Comparison of ENCODE assay signal across 9 mouse cellular contexts in genomic region chr17:70377020-70377419, GRCm38 (mm10).
DNase-seq lines count a peak whose midpoint lies in the region; ATAC-seq and TF ChIP-seq lines count a peak whose summit lies in the region.
"Had no signal": no experiment of that assay in that cellular context is flagged by ENCODE, and none has a peak within 500 bp of the region (broad histone marks: within the 10 kb centered on the region; RNA-seq: fewer than 3 reads in every experiment).

No protein-coding gene starts in this region.

- no peaks in the 10 kb centered on the region for H3K36me3 ChIP-seq in forebrain, embryonic 12.5 days (replicated peaks)
- H3K36me3 ChIP-seq in forebrain, embryonic 11.5 days (ENCODE audit: control insufficient read depth, insufficient read depth, low read length) = no peaks in the 10 kb centered on the region
- no peaks in the 10 kb centered on the region for H3K36me3 ChIP-seq in limb, embryonic 14.5 days (ENCODE audit: control insufficient read depth, insufficient read depth, low read length)
- no peaks in the 10 kb centered on the region for H3K36me3 ChIP-seq in limb, embryonic 10.5 days
- H3K36me3 ChIP-seq in midbrain, postnatal 0 days (ENCODE audit: insufficient read depth, low read length) = no peaks in the 10 kb centered on the region
- H3K36me3 ChIP-seq: embryonic facial prominence, embryonic 15.5 days had no signal

- 71% methylated on average over 4 of the region's 4 CpGs for WGBS in forebrain, embryonic 12.5 days
- 76% methylated on average over 4 of the region's 4 CpGs for WGBS in forebrain, embryonic 11.5 days
- 67% methylated on average over 4 of the region's 4 CpGs for WGBS in limb, embryonic 14.5 days
- WGBS in limb, embryonic 10.5 days = 78% methylated on average over 4 of the region's 4 CpGs
- 76% methylated on average over 4 of the region's 4 CpGs for WGBS in midbrain, postnatal 0 days

- no peaks in the 10 kb centered on the region for H3K27me3 ChIP-seq in forebrain, embryonic 12.5 days
- no peaks in the 10 kb centered on the region for H3K27me3 ChIP-seq in forebrain, embryonic 11.5 days (ENCODE audit: control insufficient read depth, insufficient read depth, low read length)
- H3K27me3 ChIP-seq in limb, embryonic 14.5 days (ENCODE audit: control insufficient read depth, insufficient read depth, low read length) = no peaks in the 10 kb centered on the region
- no peaks in the 10 kb centered on the region for H3K27me3 ChIP-seq in limb, embryonic 10.5 days (ENCODE audit: low read depth, poor library complexity, severe bottlenecking)
- no peaks in the 10 kb centered on the region for H3K27me3 ChIP-seq in midbrain, postnatal 0 days (ENCODE audit: insufficient read depth, low read length)
- H3K27me3 ChIP-seq: embryonic facial prominence, embryonic 15.5 days had no signal

- no peak overlapping the region for H3K4me3 ChIP-seq in forebrain, embryonic 12.5 days (replicated peaks)
- H3K4me3 ChIP-seq in forebrain, embryonic 11.5 days (ENCODE audit: low read depth, low read length) = no peak overlapping the region
- H3K4me3 ChIP-seq in limb, embryonic 14.5 days (replicated peaks; ENCODE audit: low read length) = no peak overlapping the region
- no peak overlapping the region for H3K4me3 ChIP-seq in limb, embryonic 10.5 days
- no peak overlapping the region for H3K4me3 ChIP-seq in midbrain, postnatal 0 days (ENCODE audit: low read depth, low read length)
- H3K4me3 ChIP-seq: embryonic facial prominence, embryonic 15.5 days had no signal

- no peak overlapping the region for H3K27ac ChIP-seq in forebrain, embryonic 12.5 days
- no peak overlapping the region for H3K27ac ChIP-seq in forebrain, embryonic 11.5 days (ENCODE audit: low read depth, low read length)
- no peak overlapping the region for H3K27ac ChIP-seq in limb, embryonic 14.5 days (replicated peaks; ENCODE audit: low read depth, low read length)
- no peak overlapping the region for H3K27ac ChIP-seq in limb, embryonic 10.5 days
- no peak overlapping the region for H3K27ac ChIP-seq in midbrain, postnatal 0 days (ENCODE audit: low read depth, low read length)
- H3K27ac ChIP-seq: embryonic facial prominence, embryonic 15.5 days had no signal

- peak; percentile 71 for TF ChIP-seq CTCF in midbrain, postnatal 0 days (IDR thresholded peaks at IDR 0.05)

- ATAC-seq in forebrain, embryonic 12.5 days (ENCODE audit: low FRiP score) = peak; percentile 27; the same call in 1 of the 2 replicates
- ATAC-seq in forebrain, embryonic 11.5 days (replicated peaks; ENCODE audit: low FRiP score) = no peak
- no peak for ATAC-seq in limb, embryonic 14.5 days (ENCODE audit: low FRiP score, low read depth)
- no peak for ATAC-seq in midbrain, postnatal 0 days (ENCODE audit: low FRiP score)
- no peak for ATAC-seq in erythroblast, adult 5-6 weeks (replicated peaks; ENCODE audit: low FRiP score, poor library complexity, severe bottlenecking)

- DNase-seq in forebrain, embryonic 11.5 days (ENCODE audit: low spot score) = no peak
- DNase-seq in limb, embryonic 14.5 days (ENCODE audit: low spot score) = peak; percentile 29
- no peak for DNase-seq in limb, embryonic 10.5 days (ENCODE audit: low spot score)
- peak; percentile 35 for DNase-seq in cerebellum, adult 11-12 months
- peak; percentile 57 for DNase-seq in midbrain, postnatal 0 days (ENCODE audit: low spot score)
- no peak for DNase-seq in urinary bladder, postnatal 4 days (ENCODE audit: low spot score in 2 of 2)

- TF ChIP-seq POLR2A in limb, embryonic 14.5 days (IDR thresholded peaks at IDR 0.05; ENCODE audit: borderline replicate concordance, extremely low read depth, insufficient read depth, insufficient read length) = no peak

- no peaks in the 10 kb centered on the region for H3K4me1 ChIP-seq in forebrain, embryonic 12.5 days
- H3K4me1 ChIP-seq in forebrain, embryonic 11.5 days (replicated peaks; ENCODE audit: control insufficient read depth, insufficient read depth, low read length) = no peaks in the 10 kb centered on the region
- no peaks in the 10 kb centered on the region for H3K4me1 ChIP-seq in limb, embryonic 14.5 days (ENCODE audit: control insufficient read depth, insufficient read depth, low read length)
- H3K4me1 ChIP-seq in limb, embryonic 10.5 days = no peaks in the 10 kb centered on the region
- no peaks in the 10 kb centered on the region for H3K4me1 ChIP-seq in midbrain, postnatal 0 days (ENCODE audit: insufficient read depth, low read length)
- H3K4me1 ChIP-seq: embryonic facial prominence, embryonic 15.5 days had no signal

- no peak overlapping the region for H3K9ac ChIP-seq in forebrain, embryonic 12.5 days
- H3K9ac ChIP-seq in forebrain, embryonic 11.5 days (ENCODE audit: low read length) = no peak overlapping the region
- H3K9ac ChIP-seq in limb, embryonic 14.5 days (ENCODE audit: low read depth, low read length, severe bottlenecking) = no peak overlapping the region
- no peak overlapping the region for H3K9ac ChIP-seq in midbrain, postnatal 0 days (replicated peaks; ENCODE audit: low read length, poor library complexity, severe bottlenecking)
- H3K9ac ChIP-seq: embryonic facial prominence, embryonic 15.5 days had no signal

- H3K4me2 ChIP-seq in forebrain, embryonic 12.5 days = no peak overlapping the region
- no peak overlapping the region for H3K4me2 ChIP-seq in forebrain, embryonic 11.5 days (ENCODE audit: low read depth, low read length, severe bottlenecking)
- H3K4me2 ChIP-seq in limb, embryonic 14.5 days (replicated peaks; ENCODE audit: low read depth, low read length, severe bottlenecking) = no peak overlapping the region
- no peak overlapping the region for H3K4me2 ChIP-seq in midbrain, postnatal 0 days (ENCODE audit: low read depth, low read length, poor library complexity, severe bottlenecking)
- H3K4me2 ChIP-seq: embryonic facial prominence, embryonic 15.5 days had no signal

- H3K9me3 ChIP-seq in forebrain, embryonic 12.5 days = no peaks in the 10 kb centered on the region
- no peaks in the 10 kb centered on the region for H3K9me3 ChIP-seq in forebrain, embryonic 11.5 days (ENCODE audit: control insufficient read depth, low read length)
- H3K9me3 ChIP-seq in limb, embryonic 14.5 days (ENCODE audit: control insufficient read depth, low read length) = no peaks in the 10 kb centered on the region
- H3K9me3 ChIP-seq in limb, embryonic 10.5 days (replicated peaks) = no peaks in the 10 kb centered on the region
- no peaks in the 10 kb centered on the region for H3K9me3 ChIP-seq in midbrain, postnatal 0 days (ENCODE audit: low read length)
- H3K9me3 ChIP-seq: embryonic facial prominence, embryonic 15.5 days had no signal

Comparison
In these comparisons a context has a peak if more than half of its experiments do, and no peak if none do; other contexts are left out.
1. DNase-seq: peak in limb, embryonic 14.5 days (single experiment), cerebellum, adult 11-12 months (single experiment) and midbrain, postnatal 0 days (single experiment); none in forebrain, embryonic 11.5 days (single experiment), limb, embryonic 10.5 days (single experiment) and urinary bladder, postnatal 4 days (0 of 2).